Mouse (Mus musculus) cortical plate, adult 2 months (tissue): Measurements from ENCODE around the gene Tmem206.

Source experiments
- CTCF ChIP-seq: fragments of 200-500 bp; IDR thresholded peaks from 2 replicates; pipeline ENCODE4 v1.5.1; 2011; ENCODE audit warnings: mild to moderate bottlenecking, control low read depth, low read length; ENCODE audit not compliant: insufficient read depth; ENCODE audit errors: extremely low read depth
- POLR2A ChIP-seq: fragments of 200-500 bp; IDR thresholded peaks from 2 replicates; pipeline ENCODE4 v1.6.1; 2011; ENCODE audit warnings: mild to moderate bottlenecking, low read length, control low read depth; ENCODE audit not compliant: insufficient read depth; ENCODE audit errors: extremely low read depth

DNA sequence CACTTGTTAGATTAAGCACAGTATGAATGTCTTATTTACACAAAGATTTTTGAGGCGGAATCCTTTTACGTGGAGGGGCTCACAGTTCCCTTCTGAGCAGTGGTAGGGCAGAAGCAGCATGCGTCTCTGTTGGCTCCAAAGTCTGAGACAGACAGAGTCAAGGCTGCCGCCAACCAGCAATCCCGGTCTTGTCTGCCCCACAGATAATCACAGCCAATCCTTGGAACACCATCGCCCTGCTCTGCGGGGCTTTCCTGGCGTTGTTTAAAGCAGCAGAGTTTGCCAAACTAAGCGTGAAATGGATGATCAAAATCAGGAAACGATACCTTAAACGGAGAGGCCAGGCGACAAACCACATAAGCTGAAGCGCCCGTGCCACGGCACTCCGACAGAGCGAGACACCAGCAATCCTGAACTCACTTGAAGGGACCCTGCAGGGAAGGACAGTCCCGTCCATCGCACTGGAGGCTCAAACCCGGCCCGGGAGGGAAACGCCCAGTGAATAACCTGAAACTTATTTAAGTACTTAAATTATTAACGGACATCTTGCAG lies 23.9 kb downstream of the Tmem206 start:
- TF ChIP-seq POLR2A (no peak), CTCF (no peak)
